Mouse (Mus musculus): ENCODE data around the gene AI413582.

AI413582 gene

GRCm38 (mm10) chr17:27579816-27580215 is 14.3 kb upstream of the AI413582 start:
- no peak for DNase-seq (ENCODE audit: low read depth, low spot score)

GRCm38 (mm10) chr17:27578487-27578886 is 12.9 kb upstream of the AI413582 start:
- no peak for DNase-seq (ENCODE audit: low read depth, low spot score)

GRCm38 (mm10) chr17:27577468-27577867 is 11.9 kb upstream of the AI413582 start:
- DNase-seq (ENCODE audit: low read depth, low spot score) = peak; percentile 73

GRCm38 (mm10) chr17:27576056-27576455 is 10.5 kb upstream of the AI413582 start:
- DNase-seq (ENCODE audit: low read depth, low spot score) = no peak

- DNase-seq (ENCODE audit: low read depth, low spot score) = no peak
These were observed 9.7 kb upstream of the AI413582 start for GRCm38 (mm10) chr17:27575116-27575776.

- no peak for DNase-seq (ENCODE audit: low read depth, low spot score)
These were observed 9.0 kb upstream of the AI413582 start for GRCm38 (mm10) chr17:27574470-27575115.

GRCm38 (mm10) chr17:27573772-27574320 is 8.3 kb upstream of the AI413582 start:
- no peak for DNase-seq (ENCODE audit: low read depth, low spot score)

- DNase-seq (ENCODE audit: low read depth, low spot score) = no peak
These were observed 5.8 kb upstream of the AI413582 start for GRCm38 (mm10) chr17:27571315-27571714.

GRCm38 (mm10) chr17:27568228-27568627 is 2.7 kb upstream of the AI413582 start:
- no peak for DNase-seq (ENCODE audit: low read depth, low spot score)

GRCm38 (mm10) chr17:27565942-27566267 is 349 bp upstream of the AI413582 start:
- no peak for DNase-seq (ENCODE audit: low read depth, low spot score)

- peak; percentile 64 for DNase-seq (ENCODE audit: low read depth, low spot score)
These were observed 979 bp downstream of the AI413582 start for GRCm38 (mm10) chr17:27564391-27565162.

GRCm38 (mm10) chr17:27563771-27564244 is 1.7 kb downstream of the AI413582 start:
- DNase-seq (ENCODE audit: low read depth, low spot score) = no peak

- peak; percentile 61 for DNase-seq (ENCODE audit: low read depth, low spot score)
These were observed 3.6 kb downstream of the AI413582 start for GRCm38 (mm10) chr17:27561809-27562526.

- no peak for DNase-seq (ENCODE audit: low read depth, low spot score)
These were observed 4.6 kb downstream of the AI413582 start for GRCm38 (mm10) chr17:27560926-27561480.

GRCm38 (mm10) chr17:27559596-27559995 is 6.0 kb downstream of the AI413582 start:
- no peak for DNase-seq (ENCODE audit: low read depth, low spot score)

- no peak for DNase-seq (ENCODE audit: low read depth, low spot score)
These were observed 6.7 kb downstream of the AI413582 start for GRCm38 (mm10) chr17:27558845-27559244.

GRCm38 (mm10) chr17:27557927-27558661 is 7.5 kb downstream of the AI413582 start:
- DNase-seq (ENCODE audit: low read depth, low spot score) = no peak

- DNase-seq (ENCODE audit: low read depth, low spot score) = peak; percentile 86
These were observed 8.2 kb downstream of the AI413582 start for GRCm38 (mm10) chr17:27557181-27557926.

GRCm38 (mm10) chr17:27556315-27557011 is 9.1 kb downstream of the AI413582 start, which contains the start of gene Hmga1:
Hmga1 (plus strand) TSS chr17:27556497.
- DNase-seq (ENCODE audit: low read depth, low spot score) = peak; percentile 93

All from R1 (cell line).